Mouse (Mus musculus) small intestine, adult 2 months (tissue): Measurements from ENCODE around the gene B130006D01Rik. TPM values are rescaled to one million over a fixed set of nuclear protein-coding genes. Genes with fewer than 3 reads are reported as not detected.
A peak's percentile ranks its signal among the peaks of the same experiment; 100 is the strongest.

Experiments
- H3K27ac ChIP-seq: fragments of 200-500 bp; 2 replicates; pipeline ENCODE4 v1.5.1; 2012; ENCODE audit warnings: low read depth, low read length, control low read depth, inconsistent platforms; ENCODE audit not compliant: insufficient read depth
- H3K27me3 ChIP-seq: fragments of 200-500 bp; 2 replicates; pipeline ENCODE4 v1.6.1; 2012; ENCODE audit warnings: mild to moderate bottlenecking, moderate library complexity, low read length, inconsistent platforms; ENCODE audit not compliant: control insufficient read depth, insufficient read depth
- H3K36me3 ChIP-seq: fragments of 200-500 bp; 2 replicates; pipeline ENCODE4 v1.6.1; 2012; ENCODE audit warnings: mild to moderate bottlenecking, low read length, control low read depth, inconsistent platforms; ENCODE audit not compliant: control insufficient read depth, insufficient read depth
- H3K4me1 ChIP-seq: fragments of 200-500 bp; 2 replicates; pipeline ENCODE4 v1.6.1; 2012; ENCODE audit warnings: low read length, inconsistent platforms, mixed read lengths; ENCODE audit not compliant: control insufficient read depth, insufficient read depth, insufficient read length
- H3K4me3 ChIP-seq: fragments of 200-500 bp; 2 replicates; pipeline ENCODE4 v1.5.1; 2012; ENCODE audit warnings: low read depth, mild to moderate bottlenecking, control low read depth, inconsistent platforms, low read length, moderate library complexity
- CTCF ChIP-seq: fragments of 200-500 bp; IDR thresholded peaks from 2 replicates; pipeline ENCODE4 v1.5.1; 2012; ENCODE audit warnings: low read depth, mild to moderate bottlenecking, control low read depth, inconsistent platforms, low read length, moderate library complexity, mixed read lengths; ENCODE audit not compliant: insufficient replicate concordance, insufficient read length; ENCODE audit errors: extremely low read depth
- POLR2A ChIP-seq: fragments of 200-500 bp; IDR thresholded peaks from 2 replicates; pipeline ENCODE4 v1.6.1; 2012; ENCODE audit warnings: low read depth, mild to moderate bottlenecking, control low read depth, inconsistent platforms, low read length, moderate library complexity
- WGBS: fragments of 180-500 bp; shearing (Covaris S2); methylation state at CpG from one replicate; pipeline ENCODE4 v1.1.7; 2018; 5-methylcytosine and 5-hydroxymethylcytosine counted together
- polyA plus RNA-seq: library from polyadenylated mRNA; depleted of rRNA; stranded (reverse); fragments of >200 nt; gene quantifications from 2 replicates; pipeline ENCODE4 v1.2.3, GENCODE M21; 2012

Gene B130006D01Rik
- polyA plus RNA-seq, 1 experiment: 0.05 TPM

DNA sequence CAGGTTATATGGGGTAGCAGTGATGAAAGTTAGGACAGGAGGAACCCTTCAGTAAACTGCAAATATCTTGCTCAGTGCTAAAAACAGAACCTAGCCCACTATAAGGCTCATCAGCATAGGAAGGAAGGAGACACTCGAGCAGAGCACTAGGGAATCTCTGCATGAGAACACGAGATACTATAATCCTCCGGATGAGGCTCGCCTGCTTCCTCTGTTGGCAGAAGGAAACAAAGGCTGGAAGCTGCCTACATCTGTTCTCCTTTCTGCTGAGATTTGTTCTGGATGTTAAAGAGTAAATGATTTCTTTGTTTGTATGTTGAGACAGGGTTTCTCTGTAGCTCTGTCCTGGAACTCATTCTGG is 18.4 kb upstream of the B130006D01Rik start:
- no peak overlapping the region for H3K27ac ChIP-seq
- H3K4me3 ChIP-seq: no peak overlapping the region
- H3K27me3 ChIP-seq: no peaks in the 10 kb centered on the region
- no peaks in the 10 kb centered on the region for H3K4me1 ChIP-seq
- 76% methylated on average over 4 of the region's 4 CpGs for WGBS
- no peaks in the 10 kb centered on the region for H3K36me3 ChIP-seq
- TF ChIP-seq CTCF: no peak
- no peak for TF ChIP-seq POLR2A

DNA sequence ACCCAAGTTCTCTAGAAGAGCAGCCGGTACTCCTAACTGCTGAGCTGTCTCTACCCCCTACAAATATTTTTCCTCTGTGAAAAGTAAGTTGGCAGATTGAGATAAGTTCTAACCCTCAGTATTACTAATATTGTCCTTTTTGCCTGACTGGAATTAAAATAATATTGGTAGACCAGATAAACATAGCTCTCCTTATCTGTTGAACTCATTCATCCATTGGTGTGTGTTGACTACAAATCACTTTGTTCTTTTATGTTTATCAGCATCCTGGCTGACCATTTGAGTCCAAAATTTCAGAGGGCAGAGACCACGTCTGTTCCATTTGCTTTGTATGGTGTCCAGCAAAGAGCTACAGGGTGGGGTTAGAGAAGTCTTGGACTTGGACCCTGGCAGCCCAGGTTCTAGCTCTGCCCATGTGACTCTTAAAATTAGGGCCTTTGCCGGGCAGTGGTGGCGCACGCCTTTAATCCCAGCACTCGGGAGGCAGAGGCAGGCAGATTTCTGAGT is 13.8 kb upstream of the B130006D01Rik start:
- TF ChIP-seq CTCF (no peak), POLR2A (no peak)

DNA sequence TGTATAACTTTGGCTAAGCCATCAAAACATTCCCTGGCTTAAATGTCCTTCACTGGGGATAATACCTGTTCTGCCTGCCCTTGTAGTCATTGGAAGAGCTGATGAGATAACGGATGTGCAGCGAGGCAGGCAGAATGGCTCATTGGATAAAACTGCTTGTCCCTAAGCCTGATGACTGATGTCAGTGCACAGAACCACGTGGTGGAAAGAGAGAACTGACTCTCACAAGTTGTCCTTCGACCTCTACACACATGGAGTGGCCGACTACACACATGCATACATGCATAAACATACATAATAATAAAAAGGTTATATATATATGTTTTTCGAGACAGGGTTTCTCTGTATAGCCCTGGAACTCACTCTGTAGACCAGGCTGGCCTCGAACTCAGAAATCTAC is 12.9 kb upstream of the B130006D01Rik start:
- no peaks in the 10 kb centered on the region for H3K27me3 ChIP-seq
- TF ChIP-seq CTCF (no peak), POLR2A (no peak)
- 85% methylated on average over 7 of the region's 7 CpGs for WGBS

More for the DNA sequence above, 13.8 kb upstream of the B130006D01Rik start:
- no peaks in the 10 kb centered on the region for H3K4me1 ChIP-seq
- no peaks in the 10 kb centered on the region for H3K27me3 ChIP-seq
- no peak overlapping the region for H3K4me3 ChIP-seq
- WGBS: 79% methylated on average over 6 of the region's 6 CpGs
- H3K36me3 ChIP-seq: no peaks in the 10 kb centered on the region
- no peak overlapping the region for H3K27ac ChIP-seq

DNA sequence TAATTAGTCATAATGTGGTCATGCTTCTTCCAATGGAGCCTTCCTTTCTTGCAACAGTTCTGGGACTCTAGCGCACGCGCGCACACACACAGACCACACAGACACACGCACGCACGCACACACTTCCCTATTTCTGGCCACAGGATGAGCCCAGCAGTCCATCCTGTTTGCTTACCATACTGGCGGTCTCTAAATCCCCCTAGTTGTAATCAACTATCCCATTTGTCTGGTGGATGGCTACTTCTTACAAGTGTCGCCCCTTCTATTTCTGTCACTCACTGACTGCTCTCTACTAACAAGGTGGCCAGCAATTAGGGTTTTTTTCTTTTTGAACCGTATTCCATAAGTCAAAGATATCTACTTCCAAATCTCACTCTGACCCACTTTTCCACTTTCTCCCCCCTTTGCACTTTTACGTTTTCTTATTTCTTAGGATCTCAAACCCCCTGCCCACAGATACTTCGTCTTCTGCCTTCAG is 11.3 kb upstream of the B130006D01Rik start:
- Histone ChIP-seq H3K27ac (peak overlapping the region; percentile 51; the same call in 1 of the 2 replicates), H3K36me3 (no peaks in the 10 kb centered on the region), H3K27me3 (no peaks in the 10 kb centered on the region), H3K4me1 (peaks cover 5% of the 10 kb centered on the region; the same call in 1 of the 2 replicates), H3K4me3 (peak overlapping the region; percentile 95)
- 3% methylated on average over 12 of the region's 12 CpGs for WGBS
- TF ChIP-seq POLR2A: no peak
- TF ChIP-seq CTCF: no peak

More for the DNA sequence above, 12.9 kb upstream of the B130006D01Rik start:
- H3K27ac ChIP-seq: no peak overlapping the region
- H3K36me3 ChIP-seq: no peaks in the 10 kb centered on the region
- 0 out of 2 replicates have a peak, but pooled peaks cover 2% of the 10 kb centered on the region for H3K4me1 ChIP-seq
- H3K4me3 ChIP-seq: no peak overlapping the region

DNA sequence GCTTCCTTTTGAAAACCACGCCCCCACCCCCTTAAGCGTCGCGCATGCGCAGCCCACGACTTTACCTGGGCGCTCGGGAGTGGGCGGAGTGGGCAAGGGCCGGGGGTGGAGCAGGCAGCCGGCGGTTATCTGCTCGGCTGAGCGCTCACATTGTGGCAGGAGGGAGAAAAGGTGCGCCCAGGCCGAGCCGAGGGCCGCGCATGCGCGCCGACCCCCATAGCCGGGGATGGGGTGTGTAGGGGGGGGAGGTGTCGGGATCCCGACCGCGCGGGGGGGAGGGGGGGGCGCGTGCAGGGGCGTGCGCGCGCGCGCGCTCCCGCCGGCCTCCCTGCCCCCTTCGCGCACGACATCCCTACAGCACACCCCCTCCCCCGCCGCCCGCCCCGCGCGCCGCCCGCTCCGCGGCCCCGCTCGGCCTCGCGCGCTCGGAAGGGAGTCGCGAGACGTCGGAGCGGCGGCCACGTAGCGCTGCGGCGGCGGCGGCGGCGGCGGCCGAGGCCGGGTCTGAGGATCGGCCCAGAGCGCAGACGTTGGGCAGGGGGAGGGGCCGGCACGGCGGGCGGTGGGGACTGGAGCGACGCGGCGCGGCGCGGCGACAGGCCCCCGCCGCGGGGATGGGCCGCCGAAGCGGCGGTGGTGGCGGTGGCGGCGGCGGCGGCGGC is 10.7 kb upstream of the B130006D01Rik start, which contains the start of gene Zfp652:
TSS of gene Zfp652 (plus strand) at position 111 of the 662 bp plus-strand sequence.
- TF ChIP-seq CTCF: no peak
- TF ChIP-seq POLR2A: peak; percentile 47; the same call in 1 of the 2 replicates
- peak within 1 kb of the TSS; percentile 65 for H3K27ac ChIP-seq
- peaks cover 5% of the 10 kb centered on the region; the same call in 1 of the 2 replicates for H3K4me1 ChIP-seq
- H3K36me3 ChIP-seq: no peaks in the 10 kb centered on the region
- WGBS: 2% methylated on average over 77 of the region's 103 CpGs
- peak within 1 kb of the TSS; percentile 95 for H3K4me3 ChIP-seq
- H3K27me3 ChIP-seq: no peaks in the 10 kb centered on the region

DNA sequence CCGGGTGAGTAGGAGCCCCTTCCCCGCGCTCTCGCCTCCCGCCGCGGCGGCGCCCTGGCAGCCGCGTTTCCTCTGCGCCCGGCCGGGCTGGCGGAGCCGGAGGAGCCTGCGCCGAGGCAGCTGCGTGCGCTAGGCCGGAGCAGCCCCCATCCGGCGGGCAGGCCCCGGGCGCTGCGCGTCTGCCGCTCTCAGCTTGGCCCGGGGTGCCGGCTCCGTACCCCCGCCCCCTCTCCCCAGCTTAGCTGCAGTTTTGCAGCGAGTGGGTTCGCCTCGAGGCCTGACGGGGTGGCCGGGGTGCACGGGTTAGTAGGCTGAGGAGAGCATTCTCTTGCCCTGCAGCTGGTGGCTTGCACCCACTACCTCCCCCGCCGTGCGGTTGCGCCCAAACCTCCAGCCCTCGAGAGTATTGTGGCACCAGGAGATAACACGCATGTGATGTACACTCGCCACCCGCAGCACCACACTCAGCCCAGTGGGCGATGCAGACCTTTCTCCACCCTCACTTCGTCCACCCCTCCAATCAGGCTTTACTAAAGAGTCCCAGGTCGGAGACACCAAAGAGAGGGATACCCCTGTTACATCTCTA is 10.1 kb upstream of the B130006D01Rik start:
- TF ChIP-seq CTCF (no peak), POLR2A (no peak)
- 1% methylated on average over 38 of the region's 49 CpGs for WGBS
- peak overlapping the region; percentile 65 for H3K27ac ChIP-seq
- no peaks in the 10 kb centered on the region for H3K27me3 ChIP-seq
- H3K4me1 ChIP-seq: peaks cover 5% of the 10 kb centered on the region; the same call in 1 of the 2 replicates
- H3K36me3 ChIP-seq: no peaks in the 10 kb centered on the region
- H3K4me3 ChIP-seq: peak overlapping the region; percentile 95

DNA sequence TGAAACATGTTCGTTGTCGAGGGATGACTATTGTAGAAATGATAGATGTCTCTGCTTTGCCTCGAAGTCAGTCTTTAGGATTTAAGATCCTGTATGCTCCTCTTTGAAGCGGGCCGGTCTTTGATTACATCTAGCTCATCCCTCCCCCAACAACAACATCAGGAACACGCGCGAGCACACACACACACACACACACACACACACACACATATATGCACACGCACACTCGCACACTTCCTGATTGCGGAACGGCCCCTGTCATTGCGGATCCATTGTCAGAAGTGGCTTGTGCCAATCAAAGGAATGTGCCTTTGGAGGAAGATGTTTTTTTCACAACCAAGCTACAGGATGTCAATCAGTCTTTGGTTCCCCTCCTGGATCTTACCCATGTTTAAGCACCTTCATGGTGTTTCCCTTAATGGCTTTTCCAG is 9.6 kb upstream of the B130006D01Rik start:
- H3K4me1 ChIP-seq: peaks cover 5% of the 10 kb centered on the region; the same call in 1 of the 2 replicates
- no peaks in the 10 kb centered on the region for H3K27me3 ChIP-seq
- no peaks in the 10 kb centered on the region for H3K36me3 ChIP-seq
- TF ChIP-seq POLR2A (no peak), CTCF (no peak)
- WGBS: 2% methylated on average over 13 of the region's 13 CpGs
- peak overlapping the region; percentile 95 for H3K4me3 ChIP-seq
- peak overlapping the region; percentile 65 for H3K27ac ChIP-seq
